Mouse (Mus musculus): ENCODE measurements around the gene Sgip1. TPM values are rescaled to one million over a fixed set of nuclear protein-coding genes. Genes with fewer than 3 reads are reported as not detected.

Sgip1 gene
- polyA plus RNA-seq, 1 experiment from 2014 or later, result 10.9 TPM

DNA sequence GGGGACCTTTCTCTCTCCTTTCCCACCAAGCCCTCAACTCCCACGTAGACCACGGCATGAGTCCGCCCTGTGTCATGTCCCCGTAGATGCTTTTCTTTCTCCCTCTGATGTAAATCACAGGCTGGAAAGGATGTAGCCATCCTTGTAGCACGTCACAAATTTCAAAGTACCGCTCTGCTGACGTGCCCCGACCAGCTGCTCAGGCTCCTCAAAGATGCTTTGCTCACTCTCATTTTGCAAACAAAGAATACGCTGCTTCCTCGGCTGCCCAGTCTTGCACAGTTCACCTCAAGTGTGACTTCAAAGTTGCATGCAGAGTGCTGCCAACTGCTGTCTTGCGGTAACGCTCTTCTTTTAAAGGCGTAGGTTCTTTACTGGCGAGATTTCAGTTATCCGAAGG is 226.7 kb downstream of the Sgip1 start:
- DNase-seq (ENCODE audit: low spot score) (no peak), ATAC-seq (replicated peaks; ENCODE audit: insufficient number of reproducible peaks, low FRiP score, low TSS enrichment, low read depth) (no peak)
- WGBS, result 92% methylated on average over 15 of the region's 15 CpGs
- Histone ChIP-seq H3K4me1 (ENCODE audit: control insufficient read depth, insufficient read depth, low read length) (no peaks in the 10 kb centered on the region), H3K9me3 (replicated peaks; ENCODE audit: control insufficient read depth, low read length) (no peaks in the 10 kb centered on the region), H3K36me3 (replicated peaks; ENCODE audit: control insufficient read depth, insufficient read depth, low read depth, low read length) (no peaks in the 10 kb centered on the region), H3K4me3 (ENCODE audit: low read depth, low read length) (no peak overlapping the region), H3K27ac (replicated peaks; ENCODE audit: low read depth, low read length) (no peak overlapping the region), H3K9ac (replicated peaks; ENCODE audit: low read length) (no peak overlapping the region), H3K4me2 (ENCODE audit: low read depth, low read length) (no peak overlapping the region), H3K27me3 (ENCODE audit: control insufficient read depth, insufficient read depth, low read length) (no peaks in the 10 kb centered on the region)

DNA sequence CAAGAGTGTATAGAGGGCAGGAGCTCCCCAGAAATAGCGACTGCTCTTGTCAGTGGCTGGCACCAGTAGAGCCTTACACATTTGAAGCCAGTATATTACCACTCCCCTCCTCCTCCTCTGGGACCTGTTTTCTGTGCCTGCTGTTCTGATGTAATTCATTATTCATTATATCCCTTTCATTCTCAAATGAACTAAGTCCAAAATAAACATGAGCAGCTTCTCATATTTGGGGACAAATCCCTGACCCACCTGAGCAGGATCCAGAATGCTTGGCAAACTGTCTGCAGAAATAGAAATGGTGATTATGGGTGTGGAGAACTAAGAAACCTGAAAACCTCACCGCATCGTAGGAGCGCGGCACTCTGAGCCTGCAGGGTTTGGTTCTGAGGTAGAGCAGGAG is 228.5 kb downstream of the Sgip1 start:
- Histone ChIP-seq H3K4me3 (ENCODE audit: low read depth, low read length) (no peak overlapping the region), H3K4me1 (ENCODE audit: control insufficient read depth, insufficient read depth, low read length) (no peaks in the 10 kb centered on the region)
- whole genome bisulfite sequencing, result 95% methylated on average over 5 of the region's 5 CpGs

DNA sequence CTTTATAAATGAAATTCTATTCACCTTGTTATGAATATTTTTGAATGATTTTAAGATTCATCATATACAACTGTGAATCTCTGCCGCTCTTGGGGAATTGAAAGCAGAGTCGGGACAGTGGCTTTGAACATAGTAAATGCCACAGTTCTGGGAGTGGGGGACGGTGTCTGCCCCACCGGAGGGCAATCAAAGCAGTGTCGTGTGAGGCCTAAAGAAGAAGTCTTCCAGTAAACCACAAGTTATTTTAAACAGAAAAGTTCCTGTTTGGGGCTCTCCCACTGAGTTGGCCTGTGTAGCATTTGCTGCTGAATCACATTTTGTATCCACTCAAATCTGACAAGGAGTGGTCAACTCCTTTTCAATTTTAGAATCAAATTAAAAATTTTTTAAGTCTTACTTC is 230.1 kb downstream of the Sgip1 start:
- H3K4me3 ChIP-seq (ENCODE audit: low read depth, low read length), result no peak overlapping the region
- no peaks in the 10 kb centered on the region for H3K27me3 ChIP-seq (ENCODE audit: control insufficient read depth, insufficient read depth, low read length)
- ATAC-seq (replicated peaks; ENCODE audit: insufficient number of reproducible peaks, low FRiP score, low TSS enrichment, low read depth) (no peak), DNase-seq (ENCODE audit: low spot score) (no peak)
- H3K27ac ChIP-seq (replicated peaks; ENCODE audit: low read depth, low read length), result no peak overlapping the region
- H3K4me2 ChIP-seq (ENCODE audit: low read depth, low read length), result no peak overlapping the region
- H3K4me1 ChIP-seq (ENCODE audit: control insufficient read depth, insufficient read depth, low read length), result no peaks in the 10 kb centered on the region
- H3K36me3 ChIP-seq (replicated peaks; ENCODE audit: control insufficient read depth, insufficient read depth, low read depth, low read length), result no peaks in the 10 kb centered on the region
- H3K9me3 ChIP-seq (replicated peaks; ENCODE audit: control insufficient read depth, low read length), result no peaks in the 10 kb centered on the region
- no peak overlapping the region for H3K9ac ChIP-seq (replicated peaks; ENCODE audit: low read length)
- WGBS, result 75% methylated on average over 5 of the region's 5 CpGs

More for the DNA sequence above, 228.5 kb downstream of the Sgip1 start:
- no peak for ATAC-seq (replicated peaks; ENCODE audit: insufficient number of reproducible peaks, low FRiP score, low TSS enrichment, low read depth)
- Histone ChIP-seq H3K9me3 (replicated peaks; ENCODE audit: control insufficient read depth, low read length) (no peaks in the 10 kb centered on the region), H3K27me3 (ENCODE audit: control insufficient read depth, insufficient read depth, low read length) (no peaks in the 10 kb centered on the region), H3K9ac (replicated peaks; ENCODE audit: low read length) (no peak overlapping the region), H3K27ac (replicated peaks; ENCODE audit: low read depth, low read length) (no peak overlapping the region), H3K4me2 (ENCODE audit: low read depth, low read length) (no peak overlapping the region), H3K36me3 (replicated peaks; ENCODE audit: control insufficient read depth, insufficient read depth, low read depth, low read length) (no peaks in the 10 kb centered on the region)
- DNase-seq (ENCODE audit: low spot score), result no peak

DNA sequence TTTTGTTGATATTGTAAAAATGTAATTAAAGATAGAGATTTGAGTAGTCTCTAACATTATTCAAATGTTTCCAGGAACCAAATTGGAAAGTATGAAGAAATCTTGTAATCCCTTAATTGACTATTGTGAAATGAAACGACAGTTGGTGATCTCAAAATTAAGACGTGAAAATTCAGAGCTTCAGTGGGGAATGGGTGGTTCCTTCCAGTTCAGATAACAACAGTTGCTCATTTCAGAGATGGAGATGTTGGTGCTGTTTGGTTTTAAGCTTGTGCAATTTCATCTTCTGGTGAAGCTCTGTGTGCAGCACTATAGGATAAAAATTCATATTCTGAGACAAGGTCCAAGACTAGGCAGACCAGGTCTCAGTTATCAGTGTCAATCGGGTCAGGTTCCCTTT is 231.0 kb downstream of the Sgip1 start:
- DNase-seq (ENCODE audit: low spot score) (no peak), ATAC-seq (replicated peaks; ENCODE audit: insufficient number of reproducible peaks, low FRiP score, low TSS enrichment, low read depth) (no peak)
- Histone ChIP-seq H3K4me1 (ENCODE audit: control insufficient read depth, insufficient read depth, low read length) (no peaks in the 10 kb centered on the region), H3K36me3 (replicated peaks; ENCODE audit: control insufficient read depth, insufficient read depth, low read depth, low read length) (no peaks in the 10 kb centered on the region), H3K4me3 (ENCODE audit: low read depth, low read length) (no peak overlapping the region), H3K27ac (replicated peaks; ENCODE audit: low read depth, low read length) (no peak overlapping the region), H3K9ac (replicated peaks; ENCODE audit: low read length) (no peak overlapping the region), H3K9me3 (replicated peaks; ENCODE audit: control insufficient read depth, low read length) (no peaks in the 10 kb centered on the region), H3K4me2 (ENCODE audit: low read depth, low read length) (no peak overlapping the region), H3K27me3 (ENCODE audit: control insufficient read depth, insufficient read depth, low read length) (no peaks in the 10 kb centered on the region)
- WGBS, result 72% methylated on average over 3 of the region's 3 CpGs

DNA sequence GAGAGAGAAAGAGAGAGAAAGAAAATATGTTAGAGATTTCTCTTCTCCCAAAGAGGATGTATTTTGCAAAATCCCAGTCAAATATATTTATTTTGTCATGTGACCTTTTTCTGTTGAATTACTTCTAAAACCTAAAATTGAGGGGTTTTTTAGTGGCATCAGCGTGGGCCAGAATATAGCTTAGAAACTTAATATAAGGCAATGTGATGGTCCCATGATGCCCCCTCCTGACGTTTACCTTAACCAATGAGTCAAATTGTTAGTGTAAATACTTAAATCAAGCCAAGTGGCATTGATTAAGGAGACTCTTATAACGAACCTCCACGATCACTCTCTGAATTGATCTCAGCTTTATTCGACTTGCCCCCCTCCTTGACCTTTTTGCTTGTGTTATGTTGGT is 233.1 kb downstream of the Sgip1 start:
- H3K27ac ChIP-seq (replicated peaks; ENCODE audit: low read depth, low read length), result no peak overlapping the region
- H3K4me2 ChIP-seq (ENCODE audit: low read depth, low read length), result no peak overlapping the region
- no peaks in the 10 kb centered on the region for H3K36me3 ChIP-seq (replicated peaks; ENCODE audit: control insufficient read depth, insufficient read depth, low read depth, low read length)
- peaks cover 5% of the 10 kb centered on the region; the same call in 1 of the 2 replicates for H3K4me1 ChIP-seq (ENCODE audit: control insufficient read depth, insufficient read depth, low read length)
- no peaks in the 10 kb centered on the region for H3K27me3 ChIP-seq (ENCODE audit: control insufficient read depth, insufficient read depth, low read length)
- no peak overlapping the region for H3K4me3 ChIP-seq (ENCODE audit: low read depth, low read length)
- WGBS, result 50% methylated on average over 5 of the region's 5 CpGs
- ATAC-seq (replicated peaks; ENCODE audit: insufficient number of reproducible peaks, low FRiP score, low TSS enrichment, low read depth) (no peak), DNase-seq (ENCODE audit: low spot score) (no peak)
- H3K9ac ChIP-seq (replicated peaks; ENCODE audit: low read length), result no peak overlapping the region
- no peaks in the 10 kb centered on the region for H3K9me3 ChIP-seq (replicated peaks; ENCODE audit: control insufficient read depth, low read length)

DNA sequence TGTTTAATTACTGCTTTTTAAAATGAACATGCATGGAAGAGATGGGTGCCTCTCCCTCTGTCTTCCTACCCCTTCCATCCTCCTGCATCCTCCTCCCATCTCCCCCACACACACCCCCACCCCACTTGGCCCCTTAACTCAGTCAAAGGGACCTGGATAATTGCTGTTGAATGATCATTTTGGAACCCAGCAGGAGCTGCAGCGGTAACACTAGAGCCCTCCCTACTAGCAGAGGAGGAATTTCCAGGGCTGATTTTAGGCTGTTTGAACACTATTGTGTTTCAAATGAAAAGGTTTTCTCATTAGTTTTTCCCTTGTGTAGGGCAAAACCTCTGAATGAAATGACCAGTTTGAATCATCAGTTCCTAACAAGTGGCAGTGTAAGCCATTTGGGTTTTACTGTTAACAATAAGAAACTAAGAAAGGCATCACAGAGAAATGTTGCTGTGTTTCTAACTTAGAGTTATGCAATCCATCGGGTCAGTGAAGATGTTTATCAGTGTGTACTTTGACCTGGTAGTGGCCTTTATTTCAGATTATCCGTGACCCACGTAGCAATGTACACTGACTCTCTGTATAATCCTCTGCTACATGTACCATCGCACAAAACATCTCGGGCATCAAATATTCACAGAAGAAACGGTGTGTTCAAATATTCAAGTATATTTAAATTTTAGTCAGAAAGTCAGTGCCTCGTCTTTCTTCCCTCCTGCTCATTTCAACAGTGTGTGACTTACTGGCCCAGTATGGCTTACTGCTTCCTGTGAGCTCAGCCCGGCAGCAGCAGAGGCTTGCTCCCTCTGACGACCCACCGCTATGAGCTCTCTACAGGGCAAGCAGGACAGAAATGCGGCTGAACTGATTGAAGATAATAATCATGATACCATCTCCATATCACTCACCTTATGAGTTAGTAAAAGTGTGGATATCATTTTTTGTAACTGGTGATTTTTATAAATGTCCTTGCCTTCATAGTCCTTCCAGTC is 235.5 kb downstream of the Sgip1 start:
- ATAC-seq (replicated peaks; ENCODE audit: insufficient number of reproducible peaks, low FRiP score, low TSS enrichment, low read depth), result peak; percentile 57; the same call in 1 of the 2 replicates
- Histone ChIP-seq H3K27ac (replicated peaks; ENCODE audit: low read depth, low read length) (no peak overlapping the region), H3K27me3 (ENCODE audit: control insufficient read depth, insufficient read depth, low read length) (no peaks in the 10 kb centered on the region), H3K4me3 (ENCODE audit: low read depth, low read length) (no peak overlapping the region), H3K4me2 (ENCODE audit: low read depth, low read length) (no peak overlapping the region), H3K4me1 (ENCODE audit: control insufficient read depth, insufficient read depth, low read length) (peaks cover 5% of the 10 kb centered on the region; the same call in 1 of the 2 replicates), H3K9me3 (replicated peaks; ENCODE audit: control insufficient read depth, low read length) (no peaks in the 10 kb centered on the region), H3K9ac (replicated peaks; ENCODE audit: low read length) (no peak overlapping the region), H3K36me3 (replicated peaks; ENCODE audit: control insufficient read depth, insufficient read depth, low read depth, low read length) (no peaks in the 10 kb centered on the region)
- peak; percentile 23 for DNase-seq (ENCODE audit: low spot score)
- WGBS, result 22% methylated on average over 12 of the region's 12 CpGs

DNA sequence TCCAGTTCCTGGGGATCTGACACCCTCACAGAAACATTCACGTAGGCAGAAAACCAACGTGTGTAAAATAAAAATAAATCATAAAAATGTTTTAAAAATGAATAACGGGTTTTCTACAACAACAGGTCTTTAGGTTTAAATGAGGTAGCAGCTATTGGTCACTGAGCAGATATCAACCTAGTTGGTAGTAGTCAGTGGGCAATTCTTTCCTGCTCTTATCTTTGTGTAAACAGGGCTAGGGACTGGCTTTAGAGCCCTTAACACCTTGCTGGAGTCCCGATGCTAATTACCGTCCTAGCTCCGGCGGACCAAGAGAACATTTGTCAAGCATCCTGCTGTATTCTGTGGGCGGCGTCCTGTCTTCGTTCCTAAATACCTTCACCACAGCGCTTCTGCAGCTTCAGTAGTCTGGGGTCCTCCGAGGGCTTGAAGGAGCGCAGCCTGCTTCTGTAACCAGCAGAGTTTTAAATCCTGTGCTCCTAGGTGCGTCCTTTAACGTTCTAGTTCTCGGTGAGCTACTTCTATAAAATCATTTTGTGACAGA is 236.8 kb downstream of the Sgip1 start:
- Histone ChIP-seq H3K27ac (replicated peaks; ENCODE audit: low read depth, low read length) (no peak overlapping the region), H3K36me3 (replicated peaks; ENCODE audit: control insufficient read depth, insufficient read depth, low read depth, low read length) (no peaks in the 10 kb centered on the region), H3K4me2 (ENCODE audit: low read depth, low read length) (peak overlapping the region; percentile 68), H3K9me3 (replicated peaks; ENCODE audit: control insufficient read depth, low read length) (no peaks in the 10 kb centered on the region), H3K27me3 (ENCODE audit: control insufficient read depth, insufficient read depth, low read length) (no peaks in the 10 kb centered on the region), H3K9ac (replicated peaks; ENCODE audit: low read length) (no peak overlapping the region), H3K4me1 (ENCODE audit: control insufficient read depth, insufficient read depth, low read length) (peaks cover 5% of the 10 kb centered on the region; the same call in 1 of the 2 replicates), H3K4me3 (ENCODE audit: low read depth, low read length) (0 out of 2 replicates have a peak overlapping the region, but pooled peaks have one; percentile 3)
- WGBS, result 11% methylated on average over 16 of the region's 16 CpGs
- DNase-seq (ENCODE audit: low spot score), result peak; percentile 45
- no peak for ATAC-seq (replicated peaks; ENCODE audit: insufficient number of reproducible peaks, low FRiP score, low TSS enrichment, low read depth)

DNA sequence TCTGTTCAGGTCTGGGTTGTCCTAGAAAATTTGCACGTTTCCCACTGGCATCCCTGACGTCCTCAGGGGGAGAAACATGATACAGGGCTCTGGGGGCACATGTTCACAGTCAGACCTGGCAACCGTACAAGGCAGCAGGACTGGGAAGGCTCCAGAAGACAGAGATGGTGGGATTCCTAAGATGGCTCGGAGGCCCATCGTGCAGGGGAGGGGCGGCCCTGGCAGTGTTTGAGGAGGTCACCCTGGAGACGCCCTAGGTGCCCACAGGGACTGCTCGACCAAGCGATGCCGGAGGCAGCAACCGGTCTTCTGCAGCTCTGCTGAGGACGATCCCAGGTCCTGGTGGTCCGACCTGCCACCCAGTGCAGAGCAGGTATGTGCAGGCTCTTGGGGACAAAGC is 237.3 kb downstream of the Sgip1 start, which contains the start of gene Tctex1d1:
TSS of gene Tctex1d1 (plus strand) at position 167 of the 400 bp plus-strand sequence.
- ATAC-seq (replicated peaks; ENCODE audit: insufficient number of reproducible peaks, low FRiP score, low TSS enrichment, low read depth) (peak; percentile 73; the same call in 1 of the 2 replicates), DNase-seq (ENCODE audit: low spot score) (peak; percentile 47)
- H3K36me3 ChIP-seq (replicated peaks; ENCODE audit: control insufficient read depth, insufficient read depth, low read depth, low read length), result no peaks in the 10 kb centered on the region
- H3K4me3 ChIP-seq (ENCODE audit: low read depth, low read length), result peak within 1 kb of the TSS; percentile 26
- H3K4me1 ChIP-seq (ENCODE audit: control insufficient read depth, insufficient read depth, low read length), result peaks cover 5% of the 10 kb centered on the region; the same call in 1 of the 2 replicates
- peak within 1 kb of the TSS; percentile 39; the same call in 1 of the 2 replicates for H3K9ac ChIP-seq (replicated peaks; ENCODE audit: low read length)
- H3K9me3 ChIP-seq (replicated peaks; ENCODE audit: control insufficient read depth, low read length), result no peaks in the 10 kb centered on the region
- H3K27me3 ChIP-seq (ENCODE audit: control insufficient read depth, insufficient read depth, low read length), result no peaks in the 10 kb centered on the region
- WGBS, result 2% methylated on average over 13 of the region's 13 CpGs
- peak within 1 kb of the TSS; percentile 68 for H3K4me2 ChIP-seq (ENCODE audit: low read depth, low read length)
- H3K27ac ChIP-seq (replicated peaks; ENCODE audit: low read depth, low read length), result no peak within 1 kb of the TSS

All from embryonic facial prominence, embryonic 11.5 days (tissue).